Mouse (Mus musculus) heart, embryonic 15.5 days (tissue): ENCODE data around the gene Ap3s2. TPM values are rescaled to one million over a fixed set of nuclear protein-coding genes. Genes with fewer than 3 reads are reported as not detected.

Experiments
- ATAC-seq: fragments of 200-750 bp; cut with Nextera tagmentation; replicated peaks from 2 replicates; pipeline ENCODE4 v1.8.0; 2017; ENCODE audit warnings: low read depth, moderate TSS enrichment; ENCODE audit not compliant: insufficient number of reproducible peaks, insufficient read depth, low FRiP score
- H3K27ac ChIP-seq: fragments of 300-500 bp; sonication (generic); 2 replicates; pipeline ENCODE4 v1.5.1; 2015; ENCODE audit warnings: mild to moderate bottlenecking, inconsistent platforms
- H3K27me3 ChIP-seq: fragments of 300-500 bp; sonication (generic); 2 replicates; pipeline ENCODE4 v1.6.1; 2015; ENCODE audit warnings: inconsistent platforms
- H3K36me3 ChIP-seq: fragments of 300-500 bp; sonication (generic); 2 replicates; pipeline ENCODE4 v1.6.1; 2015; ENCODE audit warnings: mild to moderate bottlenecking, inconsistent platforms
- H3K4me1 ChIP-seq: fragments of 300-500 bp; sonication (generic); replicated peaks from 2 replicates; pipeline ENCODE4 v1.6.1; 2015; ENCODE audit warnings: inconsistent platforms
- H3K4me2 ChIP-seq: fragments of 300-500 bp; sonication (generic); 2 replicates; pipeline ENCODE4 v1.6.1; 2015; ENCODE audit warnings: inconsistent platforms, mild to moderate bottlenecking, moderate library complexity
- H3K4me3 ChIP-seq: fragments of 300-500 bp; sonication (generic); 2 replicates; pipeline ENCODE4 v1.5.1; 2015; ENCODE audit warnings: mild to moderate bottlenecking, inconsistent platforms
- H3K9ac ChIP-seq: fragments of 300-500 bp; sonication (generic); 2 replicates; pipeline ENCODE4 v1.6.1; 2015; ENCODE audit warnings: mild to moderate bottlenecking, inconsistent platforms
- H3K9me3 ChIP-seq: fragments of 300-500 bp; sonication (generic); replicated peaks from 2 replicates; pipeline ENCODE4 v1.6.1; 2016; ENCODE audit warnings: inconsistent platforms
- WGBS: fragments of 180-500 bp; shearing (Covaris S2); methylation state at CpG from one replicate; pipeline ENCODE4 v1.1.7; 2015; ENCODE audit warnings: mixed read lengths; 5-methylcytosine and 5-hydroxymethylcytosine counted together
- polyA plus RNA-seq: library from polyadenylated mRNA; unstranded; fragments of >200 nt; fragmentation: Nextera tagmentation; extraction: Ambion mirVana; gene quantifications from 2 replicates; pipeline ENCODE4 v1.2.1, GENCODE M21; 2015

Ap3s2 gene
- polyA plus RNA-seq, 1 experiment from 2014 or later: 24.7 TPM

DNA sequence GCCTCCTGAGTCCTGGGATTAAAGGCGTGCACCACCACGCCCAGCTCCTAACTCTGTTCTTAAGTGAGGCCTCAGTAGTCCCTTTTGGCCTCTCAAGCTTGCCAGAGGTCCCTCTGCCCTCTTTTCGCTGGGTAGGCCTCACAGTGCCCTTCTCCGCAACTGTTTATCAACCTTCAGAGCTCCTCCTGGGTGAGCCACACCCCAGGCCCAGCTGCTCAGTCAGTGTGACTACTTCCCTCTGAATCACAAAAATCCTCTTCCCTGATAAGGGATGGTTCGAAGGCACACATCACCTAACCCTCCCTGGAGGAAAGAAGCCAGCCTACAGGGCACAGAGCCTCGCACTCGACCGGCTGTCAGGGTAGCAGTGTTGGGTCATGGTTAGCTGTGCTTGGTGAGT lies 58.7 kb downstream of the Ap3s2 start:
- no peak for ATAC-seq

DNA sequence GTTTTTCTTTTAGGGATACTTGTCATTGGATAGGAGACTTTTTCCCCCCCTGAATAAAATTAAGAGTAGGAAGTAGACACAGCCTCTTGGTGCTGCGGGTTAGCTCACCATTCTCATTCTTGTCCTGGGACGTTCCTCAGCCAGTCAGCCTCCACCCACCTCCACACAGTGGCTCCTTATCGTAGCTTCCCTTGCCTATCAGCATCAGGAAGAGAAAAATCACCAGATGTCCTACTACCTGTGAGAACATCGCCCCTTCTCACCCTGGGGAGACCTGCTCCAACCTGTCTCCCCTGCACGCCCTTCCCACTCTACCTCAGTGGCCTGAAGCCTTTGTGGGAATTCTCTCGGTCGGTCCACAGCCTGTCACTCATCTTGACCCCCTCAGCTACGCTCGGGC lies 59.6 kb downstream of the Ap3s2 start, which contains the start of gene Anpep:
Gene Anpep, minus strand, starts transcription at position 249 of the 400 bp plus-strand sequence.
- H3K36me3 ChIP-seq: no peaks in the 10 kb centered on the region
- H3K4me3 ChIP-seq: no peak within 1 kb of the TSS
- H3K9me3 ChIP-seq: no peaks in the 10 kb centered on the region
- H3K9ac ChIP-seq: no peak within 1 kb of the TSS
- no peak within 1 kb of the TSS for H3K27ac ChIP-seq
- no peak within 1 kb of the TSS for H3K4me2 ChIP-seq
- ATAC-seq: no peak
- H3K27me3 ChIP-seq: no peaks in the 10 kb centered on the region
- H3K4me1 ChIP-seq: peaks cover 9% of the 10 kb centered on the region
- 58% methylated on average over 9 of the region's 9 CpGs for WGBS

More for the DNA sequence above, 58.7 kb downstream of the Ap3s2 start:
- H3K9me3 ChIP-seq: no peaks in the 10 kb centered on the region
- no peaks in the 10 kb centered on the region for H3K36me3 ChIP-seq
- H3K9ac ChIP-seq: no peak overlapping the region
- 84% methylated on average over 8 of the region's 8 CpGs for WGBS
- H3K4me1 ChIP-seq: peaks cover 9% of the 10 kb centered on the region
- H3K27ac ChIP-seq: no peak overlapping the region
- H3K4me2 ChIP-seq: no peak overlapping the region
- no peaks in the 10 kb centered on the region for H3K27me3 ChIP-seq
- no peak overlapping the region for H3K4me3 ChIP-seq

DNA sequence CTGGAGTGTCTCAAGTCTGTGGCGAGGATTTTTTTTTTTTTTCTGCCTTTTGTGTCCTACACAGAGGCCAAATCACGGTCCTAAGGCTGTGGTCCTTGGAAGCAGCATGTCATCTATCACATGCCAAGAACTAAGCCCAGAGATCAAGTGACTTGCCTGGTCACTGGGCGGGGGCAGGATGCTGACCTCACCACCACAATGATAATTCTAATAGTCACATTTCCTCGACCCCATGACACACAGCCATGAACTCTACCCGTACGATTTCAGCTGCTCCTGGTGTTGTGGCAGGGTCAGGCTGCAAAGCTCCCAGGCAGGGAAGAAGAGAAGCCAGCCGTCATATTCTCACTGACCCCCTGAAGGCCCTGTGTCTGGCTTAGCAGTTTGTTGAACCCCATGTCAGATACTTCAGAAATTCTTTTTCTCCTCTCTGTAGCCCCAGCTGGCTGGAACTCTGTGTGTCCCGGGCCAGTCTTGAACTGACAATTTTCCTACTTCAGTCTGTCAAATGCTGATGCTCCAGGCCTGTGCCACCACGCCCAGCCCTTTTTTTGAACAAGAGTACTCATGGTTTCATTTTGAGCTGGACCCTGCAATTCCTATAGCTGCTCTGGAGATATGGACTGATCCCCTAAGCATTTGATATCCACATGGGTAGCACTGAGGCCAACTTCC lies 61.4 kb downstream of the Ap3s2 start:
- WGBS: 59% methylated on average over 9 of the region's 9 CpGs
- H3K9ac ChIP-seq: no peak overlapping the region
- H3K4me3 ChIP-seq: no peak overlapping the region
- H3K27ac ChIP-seq: no peak overlapping the region
- H3K36me3 ChIP-seq: no peaks in the 10 kb centered on the region
- no peaks in the 10 kb centered on the region for H3K27me3 ChIP-seq
- peaks cover 9% of the 10 kb centered on the region for H3K4me1 ChIP-seq
- no peaks in the 10 kb centered on the region for H3K9me3 ChIP-seq
- ATAC-seq: no peak
- no peak overlapping the region for H3K4me2 ChIP-seq

DNA sequence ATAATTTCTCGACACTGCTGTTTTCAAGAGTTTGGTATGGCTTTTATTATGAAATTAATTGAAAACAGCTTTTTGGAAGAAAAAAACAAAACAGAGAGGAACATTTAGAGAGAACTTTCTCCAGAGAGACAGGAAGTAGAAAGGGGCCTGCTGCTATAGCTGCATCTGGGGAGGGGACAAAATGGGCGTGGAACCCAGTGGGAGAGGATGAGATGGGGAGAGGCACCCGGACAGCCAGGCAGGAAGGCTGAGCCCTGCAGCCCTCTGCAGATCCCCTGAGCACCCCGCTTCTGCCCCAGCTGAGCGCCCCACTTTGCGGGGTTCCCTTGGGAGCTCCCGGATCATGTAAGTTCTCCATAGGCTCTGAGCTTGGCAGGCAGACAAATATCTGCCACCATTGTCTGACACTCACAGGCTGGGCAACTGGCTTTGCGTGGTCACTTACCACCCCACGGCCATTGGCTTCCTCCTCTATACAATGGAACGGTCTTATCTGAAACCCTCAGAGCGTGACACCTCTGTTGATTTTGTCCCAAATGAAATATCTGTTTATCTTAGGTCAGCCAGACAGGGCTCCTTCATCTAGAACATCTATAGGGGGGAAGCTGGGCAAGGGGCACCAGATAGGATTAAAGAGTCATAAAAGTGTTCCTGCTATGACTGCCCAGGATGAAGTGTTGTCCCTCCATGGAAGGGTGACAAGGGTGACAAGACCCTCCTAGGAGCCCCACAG lies 62.1 kb downstream of the Ap3s2 start:
- 43% methylated on average over 11 of the region's 11 CpGs for WGBS
- Histone ChIP-seq H3K27me3 (no peaks in the 10 kb centered on the region), H3K36me3 (no peaks in the 10 kb centered on the region), H3K4me3 (no peak overlapping the region), H3K4me2 (no peak overlapping the region), H3K27ac (0 out of 2 replicates have a peak overlapping the region, but pooled peaks have one; percentile 0), H3K4me1 (peaks cover 9% of the 10 kb centered on the region), H3K9ac (no peak overlapping the region), H3K9me3 (no peaks in the 10 kb centered on the region)
- ATAC-seq: no peak

DNA sequence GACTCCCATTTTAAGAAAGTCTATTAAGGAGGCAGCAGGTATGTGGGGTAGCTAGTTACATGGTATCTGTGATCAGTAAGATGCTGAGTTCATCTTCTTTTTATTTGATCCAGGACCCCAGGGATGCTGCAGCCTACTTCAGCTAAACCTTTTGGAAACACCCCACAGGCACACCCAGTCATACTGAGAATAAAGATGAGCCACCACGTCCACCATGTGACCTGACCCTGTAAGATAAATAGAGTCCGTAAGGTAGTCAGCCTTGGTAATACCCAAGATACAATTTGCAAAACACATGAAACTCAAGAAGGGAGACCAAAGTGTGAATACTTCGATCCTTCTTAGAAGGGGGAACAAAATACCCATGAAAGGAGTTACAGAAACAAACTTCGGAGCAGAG lies 64.1 kb downstream of the Ap3s2 start:
- H3K9me3 ChIP-seq: no peaks in the 10 kb centered on the region
- H3K27ac ChIP-seq: no peak overlapping the region
- peaks cover 9% of the 10 kb centered on the region for H3K4me1 ChIP-seq
- 79% methylated on average over 4 of the region's 4 CpGs for WGBS
- no peak overlapping the region for H3K4me3 ChIP-seq
- H3K36me3 ChIP-seq: no peaks in the 10 kb centered on the region
- no peaks in the 10 kb centered on the region for H3K27me3 ChIP-seq
- no peak overlapping the region for H3K4me2 ChIP-seq
- no peak overlapping the region for H3K9ac ChIP-seq
- ATAC-seq: no peak

DNA sequence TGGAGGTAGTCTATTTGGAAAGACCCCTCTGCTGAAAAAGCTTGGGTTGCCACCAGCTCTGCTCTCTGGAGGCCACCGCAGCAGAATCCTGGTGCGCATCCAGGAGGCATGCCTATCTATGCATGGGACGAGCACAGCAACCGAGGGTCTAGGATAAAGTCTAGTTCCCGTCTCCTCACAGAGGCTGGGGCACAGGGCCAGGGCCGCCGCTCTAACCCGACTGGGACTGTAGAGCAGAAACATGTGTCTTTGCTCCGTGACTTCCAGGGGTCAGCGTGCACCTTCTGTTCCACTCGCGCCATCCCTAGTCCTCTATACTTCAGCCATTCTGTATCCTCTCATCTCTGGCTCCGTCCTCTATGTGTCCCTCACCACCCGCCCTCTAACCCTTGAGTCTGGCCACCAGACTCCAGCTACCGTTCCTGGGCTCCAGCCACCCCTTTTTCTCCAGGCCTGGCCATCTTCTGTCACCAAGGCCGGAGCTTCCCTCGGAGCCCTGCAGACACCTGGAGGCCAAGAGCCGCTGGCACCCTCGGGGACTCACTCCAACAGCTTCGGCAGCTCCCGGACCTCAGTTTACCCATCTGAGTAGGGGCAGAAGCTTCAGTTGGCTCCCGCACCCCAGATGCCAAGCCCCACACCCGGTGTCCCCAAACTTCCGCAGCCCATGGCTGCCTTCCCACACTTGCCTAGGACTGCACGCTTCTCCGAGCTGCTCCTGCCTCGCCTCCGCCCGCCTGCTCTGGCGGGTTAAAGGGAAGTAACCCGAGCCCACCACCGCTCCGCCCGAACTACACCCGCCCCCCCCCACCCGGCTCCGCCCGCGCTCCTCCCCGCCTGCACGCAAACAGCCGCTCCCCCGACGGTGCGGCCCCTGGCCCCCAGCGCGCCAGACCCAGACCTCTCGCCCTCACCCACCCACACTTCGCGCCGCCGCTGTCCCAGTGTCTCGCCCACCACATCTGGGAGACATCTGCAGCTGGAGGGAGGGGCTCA lies 72.7 kb downstream of the Ap3s2 start:
- WGBS: 7% methylated on average over 53 of the region's 53 CpGs
- no peak overlapping the region for H3K27ac ChIP-seq
- H3K9ac ChIP-seq: peak overlapping the region; percentile 61
- peak overlapping the region; percentile 53 for H3K4me3 ChIP-seq
- peak; percentile 69 for ATAC-seq
- no peaks in the 10 kb centered on the region for H3K36me3 ChIP-seq
- peaks cover 22% of the 10 kb centered on the region for H3K4me1 ChIP-seq
- peak overlapping the region; percentile 88 for H3K4me2 ChIP-seq
- H3K9me3 ChIP-seq: no peaks in the 10 kb centered on the region
- H3K27me3 ChIP-seq: peaks cover 4% of the 10 kb centered on the region

DNA sequence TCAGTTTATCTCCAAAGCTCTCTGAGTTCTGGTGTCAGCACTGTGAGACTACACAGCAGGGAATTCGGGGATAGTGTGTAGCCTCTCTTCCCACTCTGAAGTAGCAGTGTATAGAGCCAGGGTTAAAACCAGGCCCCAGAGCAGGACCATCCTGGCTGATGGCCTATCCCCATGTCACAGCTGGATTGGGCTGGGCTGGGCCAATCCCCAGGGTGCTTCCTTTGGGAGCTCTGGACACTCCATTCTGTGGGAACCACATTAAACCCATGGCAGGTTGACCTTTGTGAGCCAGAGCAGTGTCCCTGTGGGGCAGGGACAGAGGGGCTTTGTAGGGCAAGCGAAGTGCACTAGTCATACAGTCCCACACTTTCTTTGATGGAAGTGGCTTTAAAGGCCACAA lies 74.1 kb downstream of the Ap3s2 start:
- peaks cover 4% of the 10 kb centered on the region for H3K27me3 ChIP-seq

DNA sequence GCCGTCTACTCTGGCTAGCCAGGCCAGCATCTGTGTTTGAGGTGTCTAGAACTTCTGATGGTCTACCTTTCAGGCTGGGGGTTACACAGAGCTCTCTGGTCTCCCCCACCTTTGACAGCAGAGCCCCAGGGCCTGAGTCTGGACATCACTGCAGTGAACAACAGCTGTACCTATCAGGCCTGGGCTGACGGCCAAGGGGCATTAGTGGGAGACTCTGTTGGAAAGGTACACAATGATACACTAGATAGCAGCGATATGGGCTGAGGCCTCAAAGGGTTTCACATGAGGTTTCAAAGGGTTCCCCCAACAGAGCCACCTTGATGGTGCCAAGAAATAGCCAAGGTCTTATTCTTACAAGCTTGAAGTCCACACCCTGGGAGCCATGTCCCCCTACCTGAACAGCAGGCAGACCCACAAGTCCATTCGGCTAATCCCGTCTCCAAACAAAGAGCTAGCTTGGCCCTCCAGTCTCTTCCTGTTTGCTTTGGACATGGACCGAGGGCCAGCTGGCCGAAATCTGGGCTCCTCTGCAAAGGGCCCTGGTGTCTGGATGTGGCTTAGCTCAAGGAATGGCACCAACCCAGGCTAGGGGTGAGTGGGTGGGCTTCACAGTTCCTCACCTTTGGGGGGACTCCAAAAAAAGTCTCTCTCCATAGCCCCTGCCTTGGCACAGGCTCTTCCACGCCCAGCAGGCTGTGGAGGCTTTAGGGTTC lies 76.2 kb downstream of the Ap3s2 start:
- no peak overlapping the region for H3K4me2 ChIP-seq
- H3K27me3 ChIP-seq: peaks cover 4% of the 10 kb centered on the region
- H3K4me3 ChIP-seq: no peak overlapping the region
- no peak; the same call in 1 of the 2 replicates for ATAC-seq
- H3K36me3 ChIP-seq: no peaks in the 10 kb centered on the region
- 56% methylated on average over 8 of the region's 8 CpGs for WGBS
- H3K9me3 ChIP-seq: no peaks in the 10 kb centered on the region
- no peak overlapping the region for H3K9ac ChIP-seq
- peaks cover 22% of the 10 kb centered on the region for H3K4me1 ChIP-seq
- no peak overlapping the region for H3K27ac ChIP-seq

More for the DNA sequence above, 74.1 kb downstream of the Ap3s2 start:
- no peak overlapping the region for H3K27ac ChIP-seq
- H3K9ac ChIP-seq: no peak overlapping the region
- H3K36me3 ChIP-seq: no peaks in the 10 kb centered on the region
- ATAC-seq: no peak
- no peak overlapping the region for H3K4me2 ChIP-seq
- 77% methylated on average over 2 of the region's 2 CpGs for WGBS
- H3K9me3 ChIP-seq: no peaks in the 10 kb centered on the region
- no peak overlapping the region for H3K4me3 ChIP-seq
- H3K4me1 ChIP-seq: peaks cover 22% of the 10 kb centered on the region

DNA sequence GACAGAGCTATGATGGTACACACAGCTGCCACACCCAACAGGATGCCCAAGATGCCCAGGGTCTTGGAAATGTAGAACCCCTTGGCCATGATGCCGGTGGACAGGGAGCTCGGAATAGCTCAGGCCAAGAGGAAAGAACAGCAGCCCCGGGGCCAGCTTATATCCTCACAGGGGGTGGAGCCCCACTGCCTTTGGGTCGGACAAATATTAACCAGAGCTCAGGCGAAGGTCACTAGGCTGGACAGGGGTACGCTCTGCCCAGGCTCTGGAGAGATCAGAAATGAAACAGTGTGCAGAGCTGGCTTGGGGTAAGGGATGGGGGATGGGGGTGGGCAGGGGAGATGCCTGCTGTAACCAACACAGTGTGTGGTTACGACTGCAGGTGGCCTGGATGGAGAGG lies 78.3 kb downstream of the Ap3s2 start:
- H3K9me3 ChIP-seq: no peaks in the 10 kb centered on the region
- no peaks in the 10 kb centered on the region for H3K36me3 ChIP-seq
- peaks cover 4% of the 10 kb centered on the region for H3K27me3 ChIP-seq
- no peak overlapping the region for H3K27ac ChIP-seq
- H3K4me2 ChIP-seq: no peak overlapping the region
- H3K4me1 ChIP-seq: peaks cover 12% of the 10 kb centered on the region
- 61% methylated on average over 7 of the region's 7 CpGs for WGBS
- H3K9ac ChIP-seq: no peak overlapping the region
- no peak overlapping the region for H3K4me3 ChIP-seq
- ATAC-seq: no peak

DNA sequence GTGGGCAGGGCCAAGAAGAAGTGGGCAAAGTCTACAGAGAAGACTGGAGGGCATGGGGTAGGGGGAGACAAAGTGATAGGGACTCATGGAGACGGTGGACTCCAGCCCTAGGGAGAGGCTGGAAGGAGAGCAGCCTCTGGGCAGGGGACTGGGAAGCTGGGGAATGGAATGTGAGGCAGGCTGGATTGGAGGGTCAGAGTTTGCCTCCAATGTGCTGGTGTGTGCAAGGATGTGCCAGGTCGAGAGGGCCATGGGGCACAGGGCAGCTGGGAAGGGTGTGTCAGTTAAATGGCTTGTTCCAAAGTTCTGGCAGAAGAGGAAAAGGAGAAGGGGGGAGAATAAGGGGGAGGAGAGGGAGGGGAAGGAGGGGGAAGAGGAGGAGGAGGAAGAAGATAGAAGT lies 83.2 kb downstream of the Ap3s2 start:
- no peaks in the 10 kb centered on the region for H3K4me1 ChIP-seq
- no peak overlapping the region for H3K4me3 ChIP-seq
- no peaks in the 10 kb centered on the region for H3K27me3 ChIP-seq
- no peak overlapping the region for H3K4me2 ChIP-seq
- no peaks in the 10 kb centered on the region for H3K36me3 ChIP-seq
- ATAC-seq: no peak
- no peak overlapping the region for H3K27ac ChIP-seq
- H3K9ac ChIP-seq: no peak overlapping the region
- 50% methylated on average over 2 of the region's 2 CpGs for WGBS
- no peaks in the 10 kb centered on the region for H3K9me3 ChIP-seq
